Mouse (Mus musculus) liver, embryonic 14.5 days (tissue): Measurements from ENCODE around the gene Fyn. TPM values are rescaled to one million over a fixed set of nuclear protein-coding genes. Genes with fewer than 3 reads are reported as not detected.

Experiments
- ATAC-seq: fragments of 200-750 bp; cut with Nextera tagmentation; 2 replicates; pipeline ENCODE4 v1.8.0; 2017; ENCODE audit warnings: moderate number of reproducible peaks, mild to moderate bottlenecking, moderate library complexity; ENCODE audit not compliant: insufficient read depth
- DNase-seq, 3 experiments: peaks; one replicate each; pipeline ENCODE4 v3.0.0-alpha.2; 2012 to 2013; ENCODE audit warnings: low read depth in 3 of 3, low spot score in 3 of 3
- H3K27ac ChIP-seq: fragments of 300-500 bp; sonication (generic); 2 replicates; pipeline ENCODE4 v1.5.1; 2014; ENCODE audit warnings: moderate library complexity, mild to moderate bottlenecking, control low read depth, inconsistent platforms
- H3K27me3 ChIP-seq: fragments of 300-500 bp; sonication (generic); 2 replicates; pipeline ENCODE4 v1.6.1; 2014; ENCODE audit warnings: mild to moderate bottlenecking, low read length, moderate library complexity; ENCODE audit not compliant: control insufficient read depth, insufficient read depth
- H3K36me3 ChIP-seq: fragments of 300-500 bp; sonication (generic); replicated peaks from 2 replicates; pipeline ENCODE4 v1.6.1; 2014; ENCODE audit warnings: low read depth; ENCODE audit not compliant: control insufficient read depth, insufficient read depth
- H3K4me1 ChIP-seq, 2 experiments: fragments of 200-500 bp in 1 of 2; fragments of 300-500 bp in 1 of 2; sonication (generic) in 1 of 2; replicated peaks; 2 replicates each; pipeline ENCODE4 v1.6.1; 2012 to 2014; ENCODE audit warnings: antibody characterized with exemption in 1 of 2, inconsistent platforms in 1 of 2, low read length in 1 of 2; ENCODE audit not compliant: control insufficient read depth in 2 of 2, insufficient read depth in 2 of 2
- H3K4me2 ChIP-seq: fragments of 300-500 bp; sonication (generic); 2 replicates; pipeline ENCODE4 v1.6.1; 2014; ENCODE audit warnings: low read depth, mild to moderate bottlenecking, control low read depth, moderate library complexity
- H3K4me3 ChIP-seq, 2 experiments: fragments of 200-500 bp in 1 of 2; fragments of 300-500 bp in 1 of 2; sonication (generic) in 1 of 2; 2 replicates each; pipeline ENCODE4 v1.5.1; 2012 to 2014; ENCODE audit warnings: low read depth in 2 of 2, low read length in 2 of 2, mild to moderate bottlenecking in 2 of 2, control low read depth in 1 of 2, inconsistent platforms in 1 of 2, moderate library complexity in 1 of 2; ENCODE audit not compliant: insufficient read depth in 1 of 2
- H3K9ac ChIP-seq: fragments of 300-500 bp; sonication (generic); replicated peaks from 2 replicates; pipeline ENCODE4 v1.6.1; 2014; ENCODE audit warnings: mild to moderate bottlenecking, control low read depth, moderate library complexity
- H3K9me3 ChIP-seq: fragments of 300-500 bp; sonication (generic); 2 replicates; pipeline ENCODE4 v1.6.1; 2016; ENCODE audit warnings: low read length, mixed read lengths; ENCODE audit not compliant: control insufficient read depth
- CTCF ChIP-seq: IDR thresholded peaks from 2 replicates; pipeline ENCODE4 v1.5.1; 2016; ENCODE audit warnings: antibody characterized with exemption, low read depth, control low read depth
- EP300 ChIP-seq: IDR thresholded peaks from 2 replicates; pipeline ENCODE4 v1.6.1; 2016; ENCODE audit warnings: antibody characterized with exemption, low read depth
- WGBS: fragments of 180-500 bp; shearing (Covaris S2); extraction: QIAGEN DNeasy Blood & Tissue Kit; methylation state at CpG from one replicate; pipeline ENCODE4 v1.1.7; 2014; ENCODE audit not compliant: insufficient replicate concordance; 5-methylcytosine and 5-hydroxymethylcytosine counted together
- polyA plus RNA-seq, 2 experiments: library from polyadenylated mRNA; depleted of rRNA in 1 of 2; stranded (reverse) in 1 of 2; unstranded in 1 of 2; fragments of >200 nt; fragmentation: Nextera tagmentation in 1 of 2; extraction: Ambion mirVana in 1 of 2; gene quantifications; 2 replicates each; pipeline versions ENCODE4 v1.2.1 to v1.2.3; 2012 to 2014

Fyn gene
- polyA plus RNA-seq, 2 experiments = 8.2 to 9.8 TPM

DNA sequence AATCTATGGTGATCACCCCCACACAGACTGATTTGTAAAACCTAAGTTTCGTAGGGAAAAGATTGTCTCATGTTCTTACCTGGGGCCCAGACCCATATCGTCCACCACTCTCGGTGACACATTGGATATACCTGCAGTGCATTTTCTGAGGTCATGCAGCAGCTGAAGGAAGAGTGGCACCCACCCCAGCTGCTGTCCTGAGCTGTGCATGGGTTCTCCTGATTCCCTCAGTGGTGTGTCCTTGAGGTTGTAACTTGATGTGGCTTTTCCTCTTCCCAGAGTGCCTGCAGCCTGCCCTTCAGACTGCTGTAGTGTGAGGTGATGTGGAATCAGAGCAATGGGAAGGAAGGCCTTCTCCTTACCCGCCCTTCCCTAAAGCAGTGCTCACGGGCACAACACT is 95.7 kb downstream of the Fyn start:
- H3K9ac ChIP-seq = no peak overlapping the region
- no peaks in the 10 kb centered on the region for H3K27me3 ChIP-seq
- H3K4me3 ChIP-seq = no peak overlapping the region
- peaks cover 4 to 13% of the 10 kb centered on the region in 2 experiments for H3K4me1 ChIP-seq
- no peak for DNase-seq
- TF ChIP-seq CTCF = no peak
- H3K36me3 ChIP-seq = no peaks in the 10 kb centered on the region
- no peak overlapping the region for H3K4me2 ChIP-seq
- 82% methylated on average over 5 of the region's 5 CpGs for WGBS
- no peak for ATAC-seq
- no peak overlapping the region for H3K27ac ChIP-seq
- no peaks in the 10 kb centered on the region for H3K9me3 ChIP-seq

- Histone ChIP-seq H3K4me2 (no peak overlapping the region), H3K27ac (no peak overlapping the region), H3K9me3 (no peaks in the 10 kb centered on the region), H3K36me3 (no peaks in the 10 kb centered on the region), H3K4me3 (no peak overlapping the region), H3K4me1 (peaks cover 0 to 4% of the 10 kb centered on the region in 2 experiments; a peak in 1 of 4 replicates), H3K9ac (no peak overlapping the region), H3K27me3 (no peaks in the 10 kb centered on the region)
- DNase-seq (no peak), ATAC-seq (no peak)
- 71% methylated on average over 6 of the region's 6 CpGs for WGBS
- TF ChIP-seq EP300 = no peak
- no peak for TF ChIP-seq CTCF
These were observed 98.7 kb downstream of the Fyn start for GRCm38 (mm10) chr10:39467317-39467716.

DNA sequence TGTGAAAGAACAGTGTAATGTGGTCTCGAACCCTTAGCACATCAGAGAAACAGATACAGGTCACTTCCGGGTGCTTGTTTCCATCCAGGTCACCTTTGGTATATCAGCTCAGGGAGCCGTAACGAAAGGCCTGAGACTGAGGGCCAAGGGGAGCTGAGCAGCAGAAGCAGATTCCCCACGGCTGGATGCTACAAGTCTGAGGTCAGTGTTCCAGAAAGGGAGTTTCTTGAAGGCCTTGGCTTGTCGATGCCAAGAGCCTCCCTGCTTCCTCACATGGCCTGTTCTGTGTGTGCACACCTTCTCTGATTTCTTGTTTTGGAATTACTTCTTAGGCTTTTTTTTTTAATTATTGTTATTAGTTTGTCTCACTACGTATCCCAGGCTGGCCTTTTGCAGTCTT is 99.2 kb downstream of the Fyn start:
- no peak overlapping the region for H3K9ac ChIP-seq
- H3K9me3 ChIP-seq = no peaks in the 10 kb centered on the region
- no peak overlapping the region for H3K27ac ChIP-seq
- TF ChIP-seq CTCF = no peak
- TF ChIP-seq EP300 = no peak
- H3K27me3 ChIP-seq = no peaks in the 10 kb centered on the region
- DNase-seq (no peak), ATAC-seq (no peak)
- H3K4me1 ChIP-seq = peaks cover 0 to 4% of the 10 kb centered on the region in 2 experiments; a peak in 1 of 4 replicates
- no peak overlapping the region for H3K4me3 ChIP-seq
- H3K36me3 ChIP-seq = no peaks in the 10 kb centered on the region
- H3K4me2 ChIP-seq = no peak overlapping the region
- 72% methylated on average over 7 of the region's 7 CpGs for WGBS

GRCm38 (mm10) chr10:39468576-39468975 is 99.9 kb downstream of the Fyn start:
- peaks cover 0 to 4% of the 10 kb centered on the region in 2 experiments; a peak in 1 of 4 replicates for H3K4me1 ChIP-seq
- no peak overlapping the region for H3K27ac ChIP-seq
- no peaks in the 10 kb centered on the region for H3K9me3 ChIP-seq
- TF ChIP-seq EP300 (no peak), CTCF (no peak)
- no peak overlapping the region for H3K4me2 ChIP-seq
- ATAC-seq (no peak), DNase-seq (no peak)
- WGBS = 76% methylated on average over 3 of the region's 3 CpGs
- H3K9ac ChIP-seq = no peak overlapping the region
- H3K4me3 ChIP-seq = no peak overlapping the region
- H3K27me3 ChIP-seq = no peaks in the 10 kb centered on the region
- H3K36me3 ChIP-seq = no peaks in the 10 kb centered on the region

- H3K9ac ChIP-seq = no peak overlapping the region
- WGBS = 62% methylated on average over 7 of the region's 7 CpGs
- no peak overlapping the region for H3K4me2 ChIP-seq
- DNase-seq (no peak), ATAC-seq (no peak)
- no peaks in the 10 kb centered on the region for H3K9me3 ChIP-seq
- no peaks in the 10 kb centered on the region for H3K36me3 ChIP-seq
- TF ChIP-seq CTCF (no peak), EP300 (no peak)
- no peak overlapping the region for H3K27ac ChIP-seq
- H3K4me3 ChIP-seq = no peak overlapping the region
- H3K27me3 ChIP-seq = no peaks in the 10 kb centered on the region
- H3K4me1 ChIP-seq = peaks cover 0 to 4% of the 10 kb centered on the region in 2 experiments; a peak in 1 of 4 replicates
These were observed 100.7 kb downstream of the Fyn start for GRCm38 (mm10) chr10:39469341-39469740.
